Mouse (Mus musculus): ENCODE results near the gene Dnm3.

Gene Dnm3

GRCm38 (mm10) chr1:162207708-162208043 lies 270.2 kb downstream of the Dnm3 start:
- DNase-seq (ENCODE audit: low read depth) = no peak

GRCm38 (mm10) chr1:162206998-162207707 lies 270.7 kb downstream of the Dnm3 start:
- DNase-seq (ENCODE audit: low read depth) = no peak

GRCm38 (mm10) chr1:162202465-162203348 lies 275.1 kb downstream of the Dnm3 start:
- DNase-seq (ENCODE audit: low read depth) = no peak

GRCm38 (mm10) chr1:162200446-162200845 lies 277.4 kb downstream of the Dnm3 start:
- DNase-seq (ENCODE audit: low read depth) = no peak

GRCm38 (mm10) chr1:162196812-162197680 lies 280.8 kb downstream of the Dnm3 start:
- no peak for DNase-seq (ENCODE audit: low read depth)

GRCm38 (mm10) chr1:162188744-162189143 lies 289.1 kb downstream of the Dnm3 start:
- no peak for DNase-seq (ENCODE audit: low read depth)

GRCm38 (mm10) chr1:162187352-162188120 lies 290.3 kb downstream of the Dnm3 start:
- no peak for DNase-seq (ENCODE audit: low read depth)

- no peak for DNase-seq (ENCODE audit: low read depth)
Observed at GRCm38 (mm10) chr1:162186470-162187351, 291.1 kb downstream of the Dnm3 start.

- no peak for DNase-seq (ENCODE audit: low read depth)
Observed at GRCm38 (mm10) chr1:162184003-162184748, 293.7 kb downstream of the Dnm3 start.

GRCm38 (mm10) chr1:162183438-162183837 lies 294.4 kb downstream of the Dnm3 start:
- no peak for DNase-seq (ENCODE audit: low read depth)

GRCm38 (mm10) chr1:162181187-162181975 lies 296.5 kb downstream of the Dnm3 start:
- DNase-seq (ENCODE audit: low read depth) = no peak

GRCm38 (mm10) chr1:162180451-162180850 lies 297.4 kb downstream of the Dnm3 start:
- DNase-seq (ENCODE audit: low read depth) = no peak

- no peak for DNase-seq (ENCODE audit: low read depth)
Observed at GRCm38 (mm10) chr1:162179401-162179800, 298.4 kb downstream of the Dnm3 start.

GRCm38 (mm10) chr1:162172806-162173205 lies 305.0 kb downstream of the Dnm3 start:
- no peak for DNase-seq (ENCODE audit: low read depth)

- no peak for DNase-seq (ENCODE audit: low read depth)
Observed at GRCm38 (mm10) chr1:162163687-162164484, 313.9 kb downstream of the Dnm3 start.

GRCm38 (mm10) chr1:162162677-162163076 lies 315.2 kb downstream of the Dnm3 start:
- no peak for DNase-seq (ENCODE audit: low read depth)

GRCm38 (mm10) chr1:162162249-162162648 lies 315.6 kb downstream of the Dnm3 start:
- DNase-seq (ENCODE audit: low read depth) = no peak

GRCm38 (mm10) chr1:162160718-162161117 lies 317.1 kb downstream of the Dnm3 start:
- no peak for DNase-seq (ENCODE audit: low read depth)
